Mouse (Mus musculus): ENCODE measurements at regions not wholly inside any gene's neighbourhood (a gene's known extent, or its start where the extent isn't known, plus 50 kb on each side); places are given as distances from the start of the nearest gene placed in this dataset.

GRCm38 (mm10) chr1:56171157-56171556 lies 466.1 kb downstream of the Hsfy2 start:
- Histone ChIP-seq H3K36me3 (ENCODE audit: control insufficient read depth, insufficient read depth, low read length, poor library complexity, severe bottlenecking) (no peaks in the 10 kb centered on the region), H3K9me3 (ENCODE audit: control insufficient read depth, insufficient read depth, low read depth, low read length) (no peaks in the 10 kb centered on the region), H3K4me3 (ENCODE audit: insufficient read depth in 1 of 2, low read depth in 1 of 2, low read length in 2 of 2, poor library complexity in 1 of 2, severe bottlenecking in 1 of 2) (no peak overlapping the region), H3K4me1 (ENCODE audit: control insufficient read depth in 2 of 2, insufficient read depth in 2 of 2, low read length in 2 of 2, poor library complexity in 1 of 2) (no peaks in the 10 kb centered on the region), H3K9ac (ENCODE audit: insufficient read depth, low read depth, low read length, poor library complexity, severe bottlenecking) (no peak overlapping the region), H3K27ac (ENCODE audit: insufficient read depth, low read depth, low read length, poor library complexity, severe bottlenecking) (no peak overlapping the region)
- in situ Hi-C loops (cut with MboI; ENCODE audit: low sequenced_read_pairs in 2 of 2, unreplicated experiment in 2 of 2): no loop called here
- no peak for DNase-seq (ENCODE audit: low read depth, low spot score)
- no peak for TF ChIP-seq HCFC1 (IDR thresholded peaks at IDR 0.05; ENCODE audit: borderline replicate concordance, insufficient read depth, low read length)
- TF ChIP-seq ZC3H11A (IDR thresholded peaks at IDR 0.05; ENCODE audit: borderline replicate concordance, low read depth, low read length): no peak
- no peak for TF ChIP-seq MAFK (IDR thresholded peaks at IDR 0.05; ENCODE audit: insufficient read depth, low read depth, low read length)
- no peak for TF ChIP-seq ZNF384 (IDR thresholded peaks at IDR 0.05; ENCODE audit: low read depth, low read length)
- no peak for TF ChIP-seq CHD2 (IDR thresholded peaks at IDR 0.05; ENCODE audit: low read depth, low read length)

DNA sequence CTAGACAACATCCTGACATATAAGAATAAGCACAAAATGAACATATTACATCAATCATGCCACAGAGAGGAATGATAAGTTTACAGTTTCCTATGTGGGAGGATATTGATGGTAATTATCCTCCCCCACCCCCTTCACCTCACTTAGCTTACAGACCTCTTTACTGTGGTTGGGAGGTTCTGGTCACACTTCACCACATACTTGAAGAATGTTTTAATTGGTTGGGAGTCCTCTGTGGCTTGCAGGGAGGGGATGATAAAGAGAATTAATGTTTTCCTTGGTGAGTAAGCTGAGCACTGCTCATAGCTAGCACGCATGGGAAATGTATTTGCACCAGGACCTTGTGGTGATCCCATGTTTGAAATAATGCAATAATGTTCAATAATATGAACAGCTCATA lies 468.5 kb downstream of the Hsfy2 start:
- no peak for DNase-seq (ENCODE audit: low read depth, low spot score)
- in situ Hi-C loops (cut with MboI; ENCODE audit: low sequenced_read_pairs in 2 of 2, unreplicated experiment in 2 of 2): no loop called here
- H3K27ac ChIP-seq (ENCODE audit: insufficient read depth, low read depth, low read length, poor library complexity, severe bottlenecking): no peak overlapping the region
- no peak overlapping the region for H3K4me3 ChIP-seq (ENCODE audit: insufficient read depth in 1 of 2, low read depth in 1 of 2, low read length in 2 of 2, poor library complexity in 1 of 2, severe bottlenecking in 1 of 2)
- no peaks in the 10 kb centered on the region for H3K9me3 ChIP-seq (ENCODE audit: control insufficient read depth, insufficient read depth, low read depth, low read length)
- no peak overlapping the region for H3K9ac ChIP-seq (ENCODE audit: insufficient read depth, low read depth, low read length, poor library complexity, severe bottlenecking)
- TF ChIP-seq ZNF384 (IDR thresholded peaks at IDR 0.05; ENCODE audit: low read depth, low read length): no peak
- no peaks in the 10 kb centered on the region for H3K36me3 ChIP-seq (ENCODE audit: control insufficient read depth, insufficient read depth, low read length, poor library complexity, severe bottlenecking)
- no peaks in the 10 kb centered on the region for H3K4me1 ChIP-seq (ENCODE audit: control insufficient read depth in 2 of 2, insufficient read depth in 2 of 2, low read length in 2 of 2, poor library complexity in 1 of 2)

DNA sequence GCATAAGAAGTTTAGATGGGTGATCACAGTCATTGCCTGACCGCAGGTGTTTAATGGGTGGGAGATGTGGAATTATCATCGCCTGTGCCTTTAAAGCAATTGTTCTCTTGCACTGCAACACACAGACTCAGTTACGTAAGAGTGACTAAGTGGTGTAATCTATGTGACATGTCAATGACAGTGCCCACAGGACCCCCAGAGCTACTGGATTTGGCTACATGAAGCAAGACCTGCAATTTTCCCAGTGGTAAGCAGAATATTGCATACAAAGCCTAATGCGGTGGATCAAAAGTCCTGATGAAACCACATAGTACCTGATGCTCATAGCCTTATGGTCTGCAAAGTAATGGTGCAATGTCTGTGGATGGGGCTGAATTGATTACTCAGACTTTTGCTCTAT lies 469.2 kb downstream of the Hsfy2 start:
- no peaks in the 10 kb centered on the region for H3K4me1 ChIP-seq (ENCODE audit: control insufficient read depth in 2 of 2, insufficient read depth in 2 of 2, low read length in 2 of 2, poor library complexity in 1 of 2)
- DNase-seq (ENCODE audit: low read depth, low spot score): no peak
- H3K4me3 ChIP-seq (ENCODE audit: insufficient read depth in 1 of 2, low read depth in 1 of 2, low read length in 2 of 2, poor library complexity in 1 of 2, severe bottlenecking in 1 of 2): no peak overlapping the region
- H3K36me3 ChIP-seq (ENCODE audit: control insufficient read depth, insufficient read depth, low read length, poor library complexity, severe bottlenecking): no peaks in the 10 kb centered on the region
- no peaks in the 10 kb centered on the region for H3K9me3 ChIP-seq (ENCODE audit: control insufficient read depth, insufficient read depth, low read depth, low read length)
- TF ChIP-seq ZC3H11A (IDR thresholded peaks at IDR 0.05; ENCODE audit: borderline replicate concordance, low read depth, low read length): no peak
- TF ChIP-seq HCFC1 (IDR thresholded peaks at IDR 0.05; ENCODE audit: borderline replicate concordance, insufficient read depth, low read length): no peak
- TF ChIP-seq MAFK (IDR thresholded peaks at IDR 0.05; ENCODE audit: insufficient read depth, low read depth, low read length): no peak
- no peak for TF ChIP-seq CHD2 (IDR thresholded peaks at IDR 0.05; ENCODE audit: low read depth, low read length)
- TF ChIP-seq ZNF384 (IDR thresholded peaks at IDR 0.05; ENCODE audit: low read depth, low read length): no peak
- H3K9ac ChIP-seq (ENCODE audit: insufficient read depth, low read depth, low read length, poor library complexity, severe bottlenecking): no peak overlapping the region
- H3K27ac ChIP-seq (ENCODE audit: insufficient read depth, low read depth, low read length, poor library complexity, severe bottlenecking): no peak overlapping the region
- in situ Hi-C loops (cut with MboI; ENCODE audit: low sequenced_read_pairs in 2 of 2, unreplicated experiment in 2 of 2): no loop called here

DNA sequence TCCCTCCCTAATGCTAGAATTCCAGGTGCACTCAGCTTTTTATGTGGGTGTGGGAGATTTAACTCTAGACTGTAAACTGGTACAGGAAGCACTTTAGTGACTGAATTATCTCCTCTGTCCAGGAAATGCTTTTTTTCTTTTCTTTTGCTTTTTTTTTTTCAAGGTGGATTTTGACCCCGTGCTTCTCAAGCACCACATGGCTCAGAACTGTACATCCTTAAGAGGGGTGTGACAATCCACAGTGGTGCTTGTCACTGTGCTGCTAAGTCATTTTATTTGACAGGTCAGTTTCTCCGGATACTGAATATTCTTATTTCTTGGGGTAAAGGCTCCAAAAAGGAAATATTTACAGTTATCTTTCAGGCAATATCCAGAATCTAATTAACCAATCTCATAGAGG lies 472.0 kb downstream of the Hsfy2 start:
- H3K4me3 ChIP-seq (ENCODE audit: insufficient read depth in 1 of 2, low read depth in 1 of 2, low read length in 2 of 2, poor library complexity in 1 of 2, severe bottlenecking in 1 of 2): no peak overlapping the region
- no peak overlapping the region for H3K27ac ChIP-seq (ENCODE audit: insufficient read depth, low read depth, low read length, poor library complexity, severe bottlenecking)
- TF ChIP-seq ZNF384 (IDR thresholded peaks at IDR 0.05; ENCODE audit: low read depth, low read length) (no peak), HCFC1 (IDR thresholded peaks at IDR 0.05; ENCODE audit: borderline replicate concordance, insufficient read depth, low read length) (no peak), ZC3H11A (IDR thresholded peaks at IDR 0.05; ENCODE audit: borderline replicate concordance, low read depth, low read length) (no peak), MAFK (IDR thresholded peaks at IDR 0.05; ENCODE audit: insufficient read depth, low read depth, low read length) (no peak), CHD2 (IDR thresholded peaks at IDR 0.05; ENCODE audit: low read depth, low read length) (no peak)
- in situ Hi-C loops (cut with MboI; ENCODE audit: low sequenced_read_pairs in 2 of 2, unreplicated experiment in 2 of 2): no loop called here
- H3K36me3 ChIP-seq (ENCODE audit: control insufficient read depth, insufficient read depth, low read length, poor library complexity, severe bottlenecking): no peaks in the 10 kb centered on the region
- H3K9me3 ChIP-seq (ENCODE audit: control insufficient read depth, insufficient read depth, low read depth, low read length): no peaks in the 10 kb centered on the region
- no peak for DNase-seq (ENCODE audit: low read depth, low spot score)
- no peak overlapping the region for H3K9ac ChIP-seq (ENCODE audit: insufficient read depth, low read depth, low read length, poor library complexity, severe bottlenecking)
- no peaks in the 10 kb centered on the region for H3K4me1 ChIP-seq (ENCODE audit: control insufficient read depth in 2 of 2, insufficient read depth in 2 of 2, low read length in 2 of 2, poor library complexity in 1 of 2)

DNA sequence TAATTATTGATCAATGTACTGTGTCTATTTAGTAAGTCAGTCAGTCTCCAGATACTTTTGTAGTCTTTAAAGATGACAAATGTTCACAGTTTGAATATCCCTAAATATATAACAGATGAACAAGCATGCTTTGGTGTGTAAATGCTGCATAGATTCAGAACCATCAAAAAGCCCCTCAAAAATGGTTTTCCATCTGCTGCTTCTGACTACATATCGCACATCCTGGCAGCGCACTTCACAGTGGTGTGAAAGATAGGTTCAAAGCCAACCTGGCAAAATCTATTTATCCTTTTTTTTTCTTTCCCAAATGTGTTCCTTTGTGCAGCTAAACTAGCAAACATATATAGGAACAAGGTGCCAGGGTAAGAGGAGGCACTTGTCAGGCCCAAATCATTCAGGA lies 472.9 kb downstream of the Hsfy2 start:
- Histone ChIP-seq H3K27ac (ENCODE audit: insufficient read depth, low read depth, low read length, poor library complexity, severe bottlenecking) (no peak overlapping the region), H3K4me1 (ENCODE audit: control insufficient read depth in 2 of 2, insufficient read depth in 2 of 2, low read length in 2 of 2, poor library complexity in 1 of 2) (no peaks in the 10 kb centered on the region), H3K9me3 (ENCODE audit: control insufficient read depth, insufficient read depth, low read depth, low read length) (no peaks in the 10 kb centered on the region), H3K36me3 (ENCODE audit: control insufficient read depth, insufficient read depth, low read length, poor library complexity, severe bottlenecking) (no peaks in the 10 kb centered on the region), H3K4me3 (ENCODE audit: insufficient read depth in 1 of 2, low read depth in 1 of 2, low read length in 2 of 2, poor library complexity in 1 of 2, severe bottlenecking in 1 of 2) (no peak overlapping the region), H3K9ac (ENCODE audit: insufficient read depth, low read depth, low read length, poor library complexity, severe bottlenecking) (no peak overlapping the region)
- DNase-seq (ENCODE audit: low read depth, low spot score): no peak
- in situ Hi-C loops (cut with MboI; ENCODE audit: low sequenced_read_pairs in 2 of 2, unreplicated experiment in 2 of 2): no loop called here
- TF ChIP-seq CHD2 (IDR thresholded peaks at IDR 0.05; ENCODE audit: low read depth, low read length) (no peak), ZC3H11A (IDR thresholded peaks at IDR 0.05; ENCODE audit: borderline replicate concordance, low read depth, low read length) (no peak)

Measured in ES-E14 (cell line).